Mouse (Mus musculus) bone marrow macrophage, adult 2 months (primary cell): Measurements from ENCODE around the gene Pla2g6. TPM values are rescaled to one million over a fixed set of nuclear protein-coding genes. Genes with fewer than 3 reads are reported as not detected.

ENCODE experiments used
- H3K27ac ChIP-seq: 2 replicates; pipeline ENCODE4 v1.5.1; 2012; ENCODE audit warnings: low read depth, low read length; ENCODE audit not compliant: insufficient read depth
- H3K4me1 ChIP-seq: 2 replicates; pipeline ENCODE4 v1.6.1; 2012; ENCODE audit warnings: low read length; ENCODE audit not compliant: control insufficient read depth, insufficient read depth
- H3K4me3 ChIP-seq: 2 replicates; pipeline ENCODE4 v1.5.1; 2012; ENCODE audit warnings: mild to moderate bottlenecking, low read length, moderate library complexity; ENCODE audit not compliant: insufficient read depth
- CTCF ChIP-seq: IDR thresholded peaks from 2 replicates; pipeline ENCODE4 v1.5.1; 2012; ENCODE audit warnings: low read depth, mild to moderate bottlenecking, low read length, moderate library complexity
- POLR2A ChIP-seq: IDR thresholded peaks from 2 replicates; pipeline ENCODE4 v1.6.1; 2012; ENCODE audit warnings: mild to moderate bottlenecking, low read depth, low read length, borderline replicate concordance
- polyA plus RNA-seq: library from polyadenylated mRNA; stranded (reverse); fragments of >200 nt; gene quantifications from 2 replicates; pipeline ENCODE4 v1.2.4, GENCODE M21; 2012; ENCODE audit not compliant: missing spikeins, insufficient read depth, insufficient read length

The Pla2g6 gene
- polyA plus RNA-seq, 1 experiment, result 4.5 TPM

DNA sequence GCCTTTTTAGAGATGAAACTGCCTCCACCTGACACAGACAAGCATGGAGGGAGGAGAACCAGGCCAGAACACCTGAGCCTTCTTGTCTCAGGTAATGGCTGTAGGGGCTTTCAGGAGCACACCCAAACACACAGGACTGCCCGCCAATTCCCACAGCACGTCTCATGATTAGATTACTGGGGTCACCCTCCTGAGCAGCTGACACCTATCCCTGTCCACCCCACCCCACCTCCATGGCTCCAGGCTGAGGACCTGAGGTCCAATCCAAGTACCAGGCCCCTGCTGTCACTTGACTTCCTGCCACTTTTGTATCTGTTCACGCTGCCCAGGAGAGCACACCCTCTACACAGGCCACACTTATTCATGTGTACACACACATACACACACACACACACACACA lies 2.4 kb downstream of the Pla2g6 start:
- H3K4me3 ChIP-seq, result no peak overlapping the region
- TF ChIP-seq POLR2A (no peak), CTCF (no peak)
- peaks cover 57% of the 10 kb centered on the region for H3K4me1 ChIP-seq
- no peak overlapping the region for H3K27ac ChIP-seq

DNA sequence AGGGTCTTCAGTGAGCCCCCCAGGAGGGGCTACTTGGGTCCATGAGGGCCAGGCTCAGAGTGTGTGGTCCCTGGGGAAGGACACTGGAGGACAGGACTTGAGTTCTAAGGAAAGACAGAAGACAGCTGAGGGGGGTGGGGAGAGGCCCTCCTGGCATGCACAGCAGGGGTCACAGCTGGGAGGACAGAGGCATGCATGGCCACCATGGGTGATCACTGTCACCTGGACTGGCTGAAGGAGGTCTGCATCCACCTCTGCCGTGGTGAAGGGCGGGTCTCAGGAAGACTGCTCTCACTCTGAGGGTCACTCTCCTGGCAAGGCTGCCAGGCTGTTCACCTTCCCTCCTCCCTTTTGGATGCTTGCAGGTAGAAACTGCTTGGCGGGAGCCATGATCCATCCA lies 3.8 kb downstream of the Pla2g6 start:
- peak overlapping the region; percentile 64 for H3K27ac ChIP-seq
- H3K4me3 ChIP-seq, result no peak overlapping the region
- peaks cover 49% of the 10 kb centered on the region for H3K4me1 ChIP-seq
- TF ChIP-seq CTCF (no peak), POLR2A (no peak)

DNA sequence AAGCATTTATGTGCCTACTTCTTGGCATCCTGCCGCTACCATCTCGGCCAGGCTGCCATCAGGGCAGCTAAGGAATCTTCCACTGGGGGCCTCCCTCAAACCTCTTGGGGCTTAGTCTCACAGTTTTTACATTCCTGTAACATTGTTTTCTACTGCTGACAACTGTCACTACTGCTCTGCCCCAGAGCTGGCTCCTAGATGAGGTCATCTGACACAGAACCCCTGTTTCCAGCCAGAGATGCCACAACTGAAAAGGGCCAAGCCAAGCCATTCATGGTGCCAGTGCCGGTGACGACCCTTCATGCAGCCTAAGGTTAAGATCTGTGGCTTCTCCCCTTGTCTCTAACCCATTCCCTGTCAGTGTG lies 4.4 kb downstream of the Pla2g6 start:
- Histone ChIP-seq H3K27ac (peak overlapping the region; percentile 64), H3K4me1 (peaks cover 49% of the 10 kb centered on the region), H3K4me3 (no peak overlapping the region)
- TF ChIP-seq POLR2A, result no peak
- TF ChIP-seq CTCF, result no peak

DNA sequence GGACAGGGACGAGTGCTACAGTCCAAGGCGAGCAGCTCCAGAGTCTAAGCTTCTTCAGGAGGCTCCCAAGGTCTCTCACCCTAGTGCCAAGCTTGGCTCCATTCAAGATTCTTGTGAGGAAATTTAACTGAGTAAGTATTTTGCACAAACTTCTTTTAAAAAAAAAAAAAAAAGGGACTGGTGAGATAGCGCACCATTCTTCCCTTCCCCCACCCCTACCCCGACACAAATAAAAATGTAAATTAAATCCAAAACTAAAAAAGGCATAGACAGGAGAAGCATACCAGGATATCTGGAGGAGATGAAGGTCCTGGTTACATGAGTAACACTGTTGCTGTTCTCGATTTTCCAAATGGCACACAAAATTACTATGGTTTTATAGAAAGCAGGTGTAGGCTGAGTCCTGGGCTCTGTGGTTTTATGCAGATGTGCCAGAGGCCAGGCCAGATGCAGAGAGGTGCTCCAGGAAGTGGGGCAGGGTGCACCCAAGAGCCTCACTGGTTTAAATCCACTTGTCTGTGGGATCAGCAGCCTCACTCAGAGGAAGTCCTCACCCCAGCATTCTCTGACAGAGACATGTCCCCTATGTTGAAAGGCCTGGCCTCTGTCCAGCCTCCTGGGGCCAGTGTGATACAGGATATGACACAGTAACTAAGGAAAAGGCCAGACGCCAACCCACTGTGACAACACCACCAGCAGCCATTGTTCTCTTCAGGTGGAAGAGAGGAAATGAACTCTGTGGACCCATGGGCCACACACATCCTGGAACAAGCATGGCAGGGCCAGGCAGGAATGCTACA lies 5.0 kb downstream of the Pla2g6 start:
- Histone ChIP-seq H3K27ac (peak overlapping the region; percentile 65), H3K4me3 (no peak overlapping the region), H3K4me1 (peaks cover 49% of the 10 kb centered on the region)
- TF ChIP-seq CTCF, result no peak

DNA sequence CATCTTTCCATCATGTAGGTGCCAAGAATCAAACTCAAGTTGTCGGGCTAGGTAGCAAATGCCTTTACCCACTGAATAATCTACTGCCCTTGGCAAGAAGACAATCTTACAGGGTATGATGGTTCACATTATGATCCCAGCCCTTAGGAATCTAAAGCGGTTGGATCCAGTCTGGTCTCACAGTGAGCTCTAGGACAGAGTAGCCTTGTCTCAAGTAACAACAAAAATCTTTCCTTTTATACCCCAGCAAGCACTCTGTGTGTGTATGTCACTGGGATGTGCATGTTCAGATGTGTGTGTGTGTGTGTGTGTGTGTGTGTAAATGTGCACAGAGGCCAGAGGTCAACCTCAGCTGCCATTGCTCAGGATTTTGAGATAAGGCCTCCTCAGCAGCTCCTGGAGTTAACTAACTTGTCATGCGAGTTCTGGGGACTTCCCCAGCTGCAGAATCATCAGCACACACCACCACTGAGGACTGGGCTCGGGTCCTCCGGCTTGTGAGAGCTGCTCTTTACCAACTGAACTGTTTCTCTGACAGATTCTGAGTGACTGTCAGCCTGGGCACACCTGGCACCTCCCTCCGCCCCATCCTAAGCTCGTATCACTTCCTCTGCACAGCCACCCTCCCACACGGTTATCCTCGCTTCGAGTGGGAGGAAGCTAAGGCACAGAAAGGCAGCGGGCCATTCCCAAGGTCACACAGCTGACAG lies 5.8 kb downstream of the Pla2g6 start:
- no peak for TF ChIP-seq POLR2A
- TF ChIP-seq CTCF, result no peak
- Histone ChIP-seq H3K27ac (peak overlapping the region; percentile 65), H3K4me3 (no peak overlapping the region), H3K4me1 (peaks cover 49% of the 10 kb centered on the region)

DNA sequence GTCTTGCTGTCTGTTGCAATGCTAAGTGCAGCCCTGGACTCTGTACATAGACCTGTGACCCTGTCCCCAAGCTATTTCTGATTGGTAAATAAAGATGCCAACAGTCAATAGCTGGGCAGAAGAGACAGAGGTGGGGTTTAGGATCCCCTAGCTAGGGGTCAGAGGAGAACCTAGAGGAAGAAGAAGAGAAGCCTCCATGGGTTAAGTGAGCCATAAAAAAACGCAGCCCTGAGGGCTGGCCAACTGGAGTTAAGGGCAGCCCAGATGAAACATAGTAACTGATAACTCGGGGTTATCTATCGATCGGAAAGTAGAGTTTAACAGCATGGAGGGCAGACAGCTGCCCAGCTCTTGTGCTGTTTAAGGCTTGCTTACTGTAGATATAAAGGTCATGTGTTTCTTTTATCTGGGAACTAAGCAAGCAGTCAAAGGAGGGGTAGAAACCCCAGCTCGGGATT lies 6.4 kb downstream of the Pla2g6 start:
- Histone ChIP-seq H3K4me3 (no peak overlapping the region), H3K27ac (no peak overlapping the region), H3K4me1 (peaks cover 45% of the 10 kb centered on the region)
- no peak for TF ChIP-seq POLR2A
- TF ChIP-seq CTCF, result no peak

- H3K27ac ChIP-seq, result no peak overlapping the region
- H3K4me1 ChIP-seq, result no peaks in the 10 kb centered on the region
- TF ChIP-seq POLR2A (no peak), CTCF (no peak)
- no peak overlapping the region for H3K4me3 ChIP-seq
Measured at GRCm38 (mm10) chr15:79313848-79314369, 14.3 kb downstream of the Pla2g6 start.

DNA sequence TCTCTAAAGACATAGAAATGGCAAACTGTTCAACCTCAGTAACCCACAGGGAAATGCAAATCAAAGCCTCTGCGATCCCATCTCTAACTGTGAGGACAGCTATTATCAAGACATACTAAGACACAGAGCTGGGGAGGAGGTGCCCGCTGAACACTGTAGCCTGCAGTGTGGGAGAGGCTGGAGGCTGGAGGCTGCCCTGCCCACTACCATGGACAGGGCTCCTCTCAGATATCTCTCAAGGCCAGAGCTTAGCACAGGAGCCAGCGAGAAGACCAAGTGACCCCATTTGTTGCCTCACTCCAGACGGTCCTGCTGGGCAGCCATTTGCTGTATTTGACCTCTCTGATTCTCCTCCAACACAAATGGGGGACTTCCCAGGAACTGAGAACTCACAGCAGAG lies 20.3 kb downstream of the Pla2g6 start:
- no peak for TF ChIP-seq CTCF
- TF ChIP-seq POLR2A, result no peak
- no peaks in the 10 kb centered on the region for H3K4me1 ChIP-seq
- no peak overlapping the region for H3K27ac ChIP-seq
- H3K4me3 ChIP-seq, result no peak overlapping the region

GRCm38 (mm10) chr15:79306043-79306637 lies 22.1 kb downstream of the Pla2g6 start:
- H3K27ac ChIP-seq, result no peak overlapping the region
- no peak overlapping the region for H3K4me3 ChIP-seq
- TF ChIP-seq CTCF (no peak), POLR2A (no peak)
- no peaks in the 10 kb centered on the region for H3K4me1 ChIP-seq

- TF ChIP-seq CTCF (no peak), POLR2A (no peak)
- Histone ChIP-seq H3K27ac (no peak overlapping the region), H3K4me3 (no peak overlapping the region)
Measured at GRCm38 (mm10) chr15:79304832-79305231, 23.4 kb downstream of the Pla2g6 start.

More at GRCm38 (mm10) chr15:79304832-79305231, 23.4 kb downstream of the Pla2g6 start:
- no peaks in the 10 kb centered on the region for H3K4me1 ChIP-seq
